Mouse (Mus musculus): Measurements from ENCODE around the gene Tenm4. TPM values are rescaled to one million over a fixed set of nuclear protein-coding genes. Genes with fewer than 3 reads are reported as not detected.

Tenm4 gene
- total RNA-seq, 2 experiments from 2014 or later: 111 to 131 TPM

GRCm38 (mm10) chr7:96788135-96788534, 617.1 kb downstream of the Tenm4 start:
- no peak for TF ChIP-seq CTCF (conservative IDR thresholded peaks at IDR 0.05)
- DNase-seq (ENCODE audit: low spot score in 2 of 2): no peak
- Histone ChIP-seq H3K4me3 (no peak overlapping the region), H3K27ac (peak overlapping the region; percentile 74; the same call in 1 of the 2 replicates)

- TF ChIP-seq CTCF (conservative IDR thresholded peaks at IDR 0.05): no peak
- Histone ChIP-seq H3K27ac (peak overlapping the region; percentile 74), H3K4me3 (no peak overlapping the region)
- peak in 1 of 2 experiments; percentile 42 for DNase-seq (ENCODE audit: low spot score in 2 of 2)
Measured at GRCm38 (mm10) chr7:96790326-96790725, 619.3 kb downstream of the Tenm4 start.

GRCm38 (mm10) chr7:96792456-96793229, 621.6 kb downstream of the Tenm4 start:
- DNase-seq (ENCODE audit: low spot score in 2 of 2): no peak
- Histone ChIP-seq H3K4me3 (no peak overlapping the region), H3K27ac (no peak overlapping the region)
- no peak for TF ChIP-seq CTCF (conservative IDR thresholded peaks at IDR 0.05)

- no peak overlapping the region for H3K4me3 ChIP-seq
- peak overlapping the region; percentile 85 for H3K27ac ChIP-seq
- peak; percentile 72 to 89 for DNase-seq (ENCODE audit: low spot score in 2 of 2)
- no peak for TF ChIP-seq CTCF (conservative IDR thresholded peaks at IDR 0.05)
Measured at GRCm38 (mm10) chr7:96796033-96796741, 625.1 kb downstream of the Tenm4 start.

GRCm38 (mm10) chr7:96796788-96797485, 625.9 kb downstream of the Tenm4 start:
- TF ChIP-seq CTCF (conservative IDR thresholded peaks at IDR 0.05): no peak
- DNase-seq (ENCODE audit: low spot score in 2 of 2): peak; percentile 50 to 77
- Histone ChIP-seq H3K4me3 (peak overlapping the region; percentile 34; the same call in 1 of the 2 replicates), H3K27ac (peak overlapping the region; percentile 85)

- TF ChIP-seq CTCF (conservative IDR thresholded peaks at IDR 0.05): no peak
Measured at GRCm38 (mm10) chr7:96797716-96798332, 626.8 kb downstream of the Tenm4 start.

GRCm38 (mm10) chr7:96799816-96800215, 628.8 kb downstream of the Tenm4 start:
- no peak overlapping the region for H3K27ac ChIP-seq
- no peak overlapping the region for H3K4me3 ChIP-seq
- DNase-seq (ENCODE audit: low spot score in 2 of 2): no peak
- TF ChIP-seq CTCF (conservative IDR thresholded peaks at IDR 0.05): no peak

More at GRCm38 (mm10) chr7:96797716-96798332, 626.8 kb downstream of the Tenm4 start:
- H3K4me3 ChIP-seq: peak overlapping the region; percentile 34; the same call in 1 of the 2 replicates
- DNase-seq (ENCODE audit: low spot score in 2 of 2): no peak
- peak overlapping the region; percentile 85 for H3K27ac ChIP-seq

- DNase-seq (ENCODE audit: low spot score in 2 of 2): no peak
- no peak for TF ChIP-seq CTCF (conservative IDR thresholded peaks at IDR 0.05)
- no peak overlapping the region for H3K27ac ChIP-seq
- no peak overlapping the region for H3K4me3 ChIP-seq
Measured at GRCm38 (mm10) chr7:96801368-96801767, 630.3 kb downstream of the Tenm4 start.

- TF ChIP-seq CTCF (conservative IDR thresholded peaks at IDR 0.05): no peak
- Histone ChIP-seq H3K27ac (no peak overlapping the region), H3K4me3 (no peak overlapping the region)
- DNase-seq (ENCODE audit: low spot score in 2 of 2): no peak
Measured at GRCm38 (mm10) chr7:96802216-96802615, 631.2 kb downstream of the Tenm4 start.

- H3K27ac ChIP-seq: no peak overlapping the region
- no peak overlapping the region for H3K4me3 ChIP-seq
- TF ChIP-seq CTCF (conservative IDR thresholded peaks at IDR 0.05): no peak
- no peak for DNase-seq (ENCODE audit: low spot score in 2 of 2)
Measured at GRCm38 (mm10) chr7:96806561-96806960, 635.5 kb downstream of the Tenm4 start.

GRCm38 (mm10) chr7:96807281-96808058, 636.4 kb downstream of the Tenm4 start:
- 0 out of 2 replicates have a peak overlapping the region, but pooled peaks have one; percentile 43 for H3K27ac ChIP-seq
- TF ChIP-seq CTCF (conservative IDR thresholded peaks at IDR 0.05): no peak

More at GRCm38 (mm10) chr7:96807281-96808058, 636.4 kb downstream of the Tenm4 start:
- no peak overlapping the region for H3K4me3 ChIP-seq
- DNase-seq (ENCODE audit: low spot score in 2 of 2): no peak
